Mouse (Mus musculus) neural tube, embryonic 11.5 days (tissue): ENCODE measurements at regions not wholly inside any gene's neighbourhood (a gene's known extent, or its start where the extent isn't known, plus 50 kb on each side); places are given as distances from the start of the nearest gene placed in this dataset.

Experiments
- ATAC-seq: fragments of 200-750 bp; cut with Nextera tagmentation; 2 replicates; pipeline ENCODE4 v1.8.0; 2017; ENCODE audit warnings: moderate number of reproducible peaks, mild to moderate bottlenecking, moderate TSS enrichment, moderate library complexity; ENCODE audit not compliant: insufficient read depth, low FRiP score, low TSS enrichment
- DNase-seq: peaks from one replicate; pipeline ENCODE4 v3.0.0-alpha.2; 2015; ENCODE audit warnings: low spot score
- H3K27ac ChIP-seq: fragments of 300-500 bp; sonication (generic); 2 replicates; pipeline ENCODE4 v1.5.1; 2014; ENCODE audit warnings: low read depth, mild to moderate bottlenecking, low read length
- H3K27me3 ChIP-seq: fragments of 300-500 bp; sonication (generic); 2 replicates; pipeline ENCODE4 v1.6.1; 2014; ENCODE audit warnings: mild to moderate bottlenecking, low read length, mixed read lengths; ENCODE audit not compliant: control insufficient read depth, insufficient read depth
- H3K36me3 ChIP-seq: fragments of 300-500 bp; sonication (generic); 2 replicates; pipeline ENCODE4 v1.6.1; 2014; ENCODE audit warnings: mild to moderate bottlenecking, low read length, moderate library complexity, mixed read lengths; ENCODE audit not compliant: control insufficient read depth, insufficient read depth
- H3K4me1 ChIP-seq: fragments of 300-500 bp; sonication (generic); 2 replicates; pipeline ENCODE4 v1.6.1; 2014; ENCODE audit warnings: low read length, mixed read lengths; ENCODE audit not compliant: control insufficient read depth, insufficient read depth
- H3K4me2 ChIP-seq: fragments of 300-500 bp; sonication (generic); 2 replicates; pipeline ENCODE4 v1.6.1; 2014; ENCODE audit warnings: low read depth, mild to moderate bottlenecking, moderate library complexity
- H3K4me3 ChIP-seq: fragments of 300-500 bp; sonication (generic); 2 replicates; pipeline ENCODE4 v1.5.1; 2014; ENCODE audit warnings: low read depth, low read length
- H3K9ac ChIP-seq: fragments of 300-500 bp; sonication (generic); 2 replicates; pipeline ENCODE4 v1.6.1; 2014; ENCODE audit warnings: mild to moderate bottlenecking, low read length
- H3K9me3 ChIP-seq: fragments of 300-500 bp; sonication (generic); 2 replicates; pipeline ENCODE4 v1.6.1; 2016; ENCODE audit warnings: low read length; ENCODE audit not compliant: control insufficient read depth
- WGBS: fragments of 180-500 bp; shearing (Covaris S2); extraction: QIAGEN DNeasy Blood & Tissue Kit; methylation state at CpG from one replicate; pipeline ENCODE4 v1.1.7; 2014; 5-methylcytosine and 5-hydroxymethylcytosine counted together

DNA sequence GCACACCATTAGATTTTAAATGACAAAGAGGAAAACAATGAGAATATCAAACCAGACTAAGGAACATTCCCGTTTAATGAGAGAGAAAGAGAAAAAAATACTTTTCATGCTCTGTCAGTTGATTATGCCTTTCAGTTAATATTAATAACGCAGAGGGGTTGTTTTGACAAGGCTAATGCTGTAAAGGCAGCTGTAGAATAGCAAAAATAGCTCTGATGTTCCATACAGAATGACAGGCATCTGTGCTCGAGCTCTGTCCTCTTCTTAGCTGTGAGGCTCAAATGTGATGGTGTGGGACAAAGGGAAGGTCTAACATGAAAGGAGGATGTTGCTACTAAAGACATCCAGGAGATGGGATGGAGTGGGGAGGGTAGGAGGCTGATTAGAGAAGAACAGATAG is 87.1 kb upstream of the Fam3c start:
- Histone ChIP-seq H3K27ac (no peak overlapping the region), H3K4me3 (no peak overlapping the region), H3K4me1 (no peaks in the 10 kb centered on the region), H3K4me2 (no peak overlapping the region), H3K36me3 (no peaks in the 10 kb centered on the region), H3K27me3 (no peaks in the 10 kb centered on the region), H3K9ac (no peak overlapping the region), H3K9me3 (no peaks in the 10 kb centered on the region)
- ATAC-seq (no peak), DNase-seq (no peak)
- 73% methylated on average over 3 of the region's 3 CpGs for WGBS

GRCm38 (mm10) chr6:22442591-22442990 is 86.5 kb upstream of the Fam3c start:
- Histone ChIP-seq H3K4me2 (no peak overlapping the region), H3K4me3 (no peak overlapping the region), H3K36me3 (no peaks in the 10 kb centered on the region), H3K9ac (no peak overlapping the region), H3K27ac (no peak overlapping the region), H3K9me3 (no peaks in the 10 kb centered on the region), H3K4me1 (no peaks in the 10 kb centered on the region), H3K27me3 (no peaks in the 10 kb centered on the region)
- no peak for DNase-seq
- 87% methylated on average over 8 of the region's 8 CpGs for WGBS
- no peak for ATAC-seq

- no peaks in the 10 kb centered on the region for H3K4me1 ChIP-seq
- H3K36me3 ChIP-seq, result no peaks in the 10 kb centered on the region
- ATAC-seq, result no peak
- no peaks in the 10 kb centered on the region for H3K27me3 ChIP-seq
- no peak overlapping the region for H3K9ac ChIP-seq
- DNase-seq, result no peak
- 89% methylated on average over 9 of the region's 9 CpGs for WGBS
- H3K27ac ChIP-seq, result no peak overlapping the region
- H3K9me3 ChIP-seq, result no peaks in the 10 kb centered on the region
- no peak overlapping the region for H3K4me2 ChIP-seq
- H3K4me3 ChIP-seq, result no peak overlapping the region
Measured at GRCm38 (mm10) chr6:22439871-22440270, 83.8 kb upstream of the Fam3c start.

GRCm38 (mm10) chr6:22429026-22429425 is 73.0 kb upstream of the Fam3c start:
- H3K4me2 ChIP-seq, result no peak overlapping the region
- WGBS, result 55% methylated on average over 3 of the region's 3 CpGs
- no peak overlapping the region for H3K9ac ChIP-seq
- H3K27me3 ChIP-seq, result no peaks in the 10 kb centered on the region
- no peaks in the 10 kb centered on the region for H3K9me3 ChIP-seq
- DNase-seq, result no peak
- no peak overlapping the region for H3K27ac ChIP-seq
- ATAC-seq, result no peak
- H3K4me1 ChIP-seq, result no peaks in the 10 kb centered on the region
- no peak overlapping the region for H3K4me3 ChIP-seq
- H3K36me3 ChIP-seq, result no peaks in the 10 kb centered on the region

DNA sequence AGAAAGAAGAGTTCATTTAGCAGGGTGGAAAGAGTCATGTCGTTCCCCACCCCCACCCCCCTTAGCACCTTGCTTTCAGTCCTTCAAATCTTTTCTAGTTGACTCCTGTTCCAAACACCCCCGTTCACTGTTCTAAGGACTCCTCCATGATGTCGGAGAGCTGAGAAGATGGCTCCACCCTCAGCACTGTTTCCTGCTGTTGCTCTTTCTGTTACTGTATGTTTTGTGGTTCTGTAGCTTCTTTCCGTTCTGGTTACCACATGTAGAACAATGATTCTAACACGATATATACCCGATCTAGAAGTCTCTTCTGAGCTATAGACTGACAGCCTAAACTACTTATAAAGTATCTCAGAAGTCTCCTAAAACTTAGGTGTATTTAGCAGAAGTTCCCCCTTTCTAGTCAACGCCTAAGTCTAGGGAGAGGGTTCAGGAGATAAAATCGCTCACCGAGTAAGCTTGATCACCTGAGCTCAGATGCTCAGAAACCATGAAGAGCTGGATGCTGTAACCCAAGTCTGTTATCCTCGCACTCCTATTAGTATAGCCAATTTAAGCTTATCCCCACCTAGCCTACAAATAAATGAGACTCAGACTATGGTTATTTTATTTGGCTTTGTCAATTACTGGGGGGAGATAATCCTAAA is 68.2 kb upstream of the Fam3c start:
- Histone ChIP-seq H3K4me2 (no peak overlapping the region), H3K27me3 (no peaks in the 10 kb centered on the region), H3K4me3 (no peak overlapping the region), H3K27ac (no peak overlapping the region), H3K36me3 (no peaks in the 10 kb centered on the region), H3K9me3 (no peaks in the 10 kb centered on the region), H3K9ac (no peak overlapping the region), H3K4me1 (no peaks in the 10 kb centered on the region)
- 90% methylated on average over 10 of the region's 10 CpGs for WGBS
- DNase-seq, result no peak
- ATAC-seq, result no peak

DNA sequence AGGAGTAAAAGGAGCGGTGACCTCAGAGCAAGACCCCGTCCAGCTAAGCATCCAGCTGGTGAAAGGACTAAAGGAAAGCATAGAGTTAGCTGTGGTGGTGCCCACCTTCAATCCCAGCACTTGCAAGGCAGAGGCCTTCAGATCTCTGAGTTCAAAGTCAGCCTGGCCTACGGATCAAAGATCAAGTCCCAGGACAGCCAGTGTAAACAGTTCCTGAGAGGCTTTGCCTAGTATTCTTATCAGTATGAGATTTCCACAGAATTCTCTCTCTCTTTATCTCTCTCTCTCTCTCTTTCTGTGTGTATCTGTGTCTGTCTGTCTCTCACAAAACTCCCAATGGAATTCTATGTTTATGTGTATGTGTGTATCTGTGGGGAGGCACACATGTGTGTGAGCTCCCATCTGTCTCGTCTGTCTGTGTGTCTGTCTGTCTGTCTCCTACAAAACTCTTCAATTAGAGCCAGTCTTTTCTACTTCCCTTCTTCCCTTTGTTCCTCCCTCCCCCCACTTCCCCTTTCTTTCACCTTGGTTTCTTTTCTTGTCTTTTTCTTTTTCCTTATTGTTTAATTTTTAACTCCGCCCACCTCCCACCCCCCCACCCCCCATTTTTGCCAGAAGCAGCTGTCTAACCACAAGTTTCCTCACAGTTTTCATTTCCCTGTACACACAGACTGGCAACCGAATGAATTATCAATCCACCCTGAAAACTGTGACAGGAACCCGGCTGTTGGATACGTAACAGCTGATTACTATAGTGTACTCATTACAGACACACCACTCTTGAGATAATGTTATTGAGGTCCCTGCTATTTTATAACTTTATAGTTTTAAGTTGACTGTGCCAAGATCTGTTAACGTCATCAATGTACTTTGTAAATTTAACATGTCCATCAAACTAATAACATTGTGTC is 67.3 kb upstream of the Fam3c start:
- no peak overlapping the region for H3K4me2 ChIP-seq
- no peak overlapping the region for H3K9ac ChIP-seq
- ATAC-seq (no peak), DNase-seq (no peak)
- H3K9me3 ChIP-seq, result no peaks in the 10 kb centered on the region
- no peak overlapping the region for H3K27ac ChIP-seq
- no peaks in the 10 kb centered on the region for H3K4me1 ChIP-seq
- no peaks in the 10 kb centered on the region for H3K36me3 ChIP-seq
- no peak overlapping the region for H3K4me3 ChIP-seq
- WGBS, result 83% methylated on average over 9 of the region's 9 CpGs
- H3K27me3 ChIP-seq, result no peaks in the 10 kb centered on the region

GRCm38 (mm10) chr6:22421551-22421950 is 65.5 kb upstream of the Fam3c start:
- ATAC-seq, result no peak
- DNase-seq, result no peak
- no peaks in the 10 kb centered on the region for H3K9me3 ChIP-seq
- H3K4me2 ChIP-seq, result no peak overlapping the region
- H3K9ac ChIP-seq, result no peak overlapping the region
- no peak overlapping the region for H3K27ac ChIP-seq
- 81% methylated on average over 2 of the region's 2 CpGs for WGBS
- no peaks in the 10 kb centered on the region for H3K27me3 ChIP-seq
- no peaks in the 10 kb centered on the region for H3K4me1 ChIP-seq
- H3K4me3 ChIP-seq, result no peak overlapping the region
- H3K36me3 ChIP-seq, result no peaks in the 10 kb centered on the region

DNA sequence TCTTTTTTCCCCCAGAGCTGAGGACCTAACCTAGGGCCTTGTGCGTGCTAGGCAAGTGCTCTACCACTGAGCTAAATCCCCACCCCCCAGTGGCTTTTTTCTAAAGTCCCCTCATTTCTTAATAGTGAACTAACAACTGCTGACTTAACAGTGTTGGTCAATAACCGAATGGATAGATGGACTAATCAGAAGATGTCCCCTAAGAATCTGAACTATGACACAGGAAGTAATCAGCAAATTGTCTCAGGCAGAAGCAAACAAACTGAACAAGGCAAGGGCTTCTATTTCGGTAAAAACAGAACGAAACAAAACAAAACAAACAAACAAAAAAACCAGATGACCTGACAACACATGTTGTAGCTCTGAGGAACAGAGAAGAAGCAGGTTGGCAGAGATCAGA is 62.2 kb upstream of the Fam3c start:
- no peaks in the 10 kb centered on the region for H3K36me3 ChIP-seq
- DNase-seq (no peak), ATAC-seq (no peak)
- no peak overlapping the region for H3K9ac ChIP-seq
- H3K27ac ChIP-seq, result no peak overlapping the region
- no peaks in the 10 kb centered on the region for H3K27me3 ChIP-seq
- H3K4me1 ChIP-seq, result no peaks in the 10 kb centered on the region
- no peak overlapping the region for H3K4me2 ChIP-seq
- 75% methylated on average over 4 of the region's 4 CpGs for WGBS
- H3K9me3 ChIP-seq, result no peaks in the 10 kb centered on the region
- H3K4me3 ChIP-seq, result no peak overlapping the region

DNA sequence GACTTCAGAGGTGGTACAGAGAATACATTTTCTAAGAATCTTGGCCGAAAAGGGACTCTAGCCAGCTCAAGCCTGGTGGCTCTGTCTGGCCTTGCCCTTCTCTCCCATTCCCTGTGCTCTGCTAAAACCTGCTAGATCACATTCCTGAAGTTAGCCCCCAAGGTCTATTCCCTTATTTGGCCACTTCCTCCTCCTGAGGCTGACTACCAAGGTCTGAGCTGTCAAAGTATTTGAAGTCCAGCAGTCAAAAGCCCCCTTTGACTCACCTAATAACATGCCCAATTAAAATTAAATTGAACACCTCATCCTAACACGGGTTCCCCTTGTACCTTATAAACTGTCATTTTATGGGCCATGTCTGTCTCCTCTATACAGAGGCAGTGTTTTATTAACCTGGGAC is 61.1 kb upstream of the Fam3c start:
- H3K36me3 ChIP-seq, result no peaks in the 10 kb centered on the region
- no peak overlapping the region for H3K27ac ChIP-seq
- no peak for ATAC-seq
- WGBS, result 38% methylated on average over 2 of the region's 2 CpGs
- no peak overlapping the region for H3K4me2 ChIP-seq
- H3K9ac ChIP-seq, result no peak overlapping the region
- no peak for DNase-seq
- no peak overlapping the region for H3K4me3 ChIP-seq
- H3K9me3 ChIP-seq, result no peaks in the 10 kb centered on the region
- H3K4me1 ChIP-seq, result no peaks in the 10 kb centered on the region
- H3K27me3 ChIP-seq, result no peaks in the 10 kb centered on the region
